Mouse (Mus musculus) limb, embryonic 12.5 days (tissue): ENCODE results near the gene Gemin8. TPM values are rescaled to one million over a fixed set of nuclear protein-coding genes. Genes with fewer than 3 reads are reported as not detected.

Experiments
- ATAC-seq: fragments of 200-750 bp; cut with Nextera tagmentation; 2 replicates; pipeline ENCODE4 v1.8.0; 2017; ENCODE audit warnings: low read depth, moderate TSS enrichment; ENCODE audit not compliant: insufficient number of reproducible peaks, insufficient read depth, low FRiP score, low TSS enrichment
- H3K27ac ChIP-seq: fragments of 300-500 bp; sonication (generic); 2 replicates; pipeline ENCODE4 v1.5.1; 2016; ENCODE audit warnings: mild to moderate bottlenecking, moderate library complexity
- H3K27me3 ChIP-seq: fragments of 300-500 bp; sonication (generic); 2 replicates; pipeline ENCODE4 v1.6.1; 2016; ENCODE audit warnings: mild to moderate bottlenecking, moderate library complexity
- H3K36me3 ChIP-seq: fragments of 300-500 bp; sonication (generic); 2 replicates; pipeline ENCODE4 v1.6.1; 2016; ENCODE audit warnings: mild to moderate bottlenecking, moderate library complexity
- H3K4me1 ChIP-seq: fragments of 300-500 bp; sonication (generic); replicated peaks from 2 replicates; pipeline ENCODE4 v1.6.1; 2016
- H3K4me2 ChIP-seq: fragments of 300-500 bp; sonication (generic); 2 replicates; pipeline ENCODE4 v1.6.1; 2016; ENCODE audit warnings: mild to moderate bottlenecking, moderate library complexity
- H3K4me3 ChIP-seq: fragments of 300-500 bp; sonication (generic); replicated peaks from 2 replicates; pipeline ENCODE4 v1.5.1; 2016; ENCODE audit warnings: mild to moderate bottlenecking
- H3K9ac ChIP-seq: fragments of 300-500 bp; sonication (generic); replicated peaks from 2 replicates; pipeline ENCODE4 v1.6.1; 2016; ENCODE audit warnings: mild to moderate bottlenecking, moderate library complexity
- H3K9me3 ChIP-seq: fragments of 300-500 bp; sonication (generic); 2 replicates; pipeline ENCODE4 v1.6.1; 2016; ENCODE audit warnings: mild to moderate bottlenecking, moderate library complexity
- WGBS: fragments of 180-500 bp; shearing (Covaris S2); methylation state at CpG from one replicate; pipeline ENCODE4 v1.1.7; 2016; 5-methylcytosine and 5-hydroxymethylcytosine counted together
- polyA plus RNA-seq: library from polyadenylated mRNA; unstranded; fragments of >200 nt; fragmentation: Nextera tagmentation; extraction: Ambion mirVana; gene quantifications from 2 replicates; pipeline ENCODE4 v1.2.1, GENCODE M21; 2016

Gene Gemin8
- polyA plus RNA-seq = 11.1 and 11.6 TPM in 2 replicates

DNA sequence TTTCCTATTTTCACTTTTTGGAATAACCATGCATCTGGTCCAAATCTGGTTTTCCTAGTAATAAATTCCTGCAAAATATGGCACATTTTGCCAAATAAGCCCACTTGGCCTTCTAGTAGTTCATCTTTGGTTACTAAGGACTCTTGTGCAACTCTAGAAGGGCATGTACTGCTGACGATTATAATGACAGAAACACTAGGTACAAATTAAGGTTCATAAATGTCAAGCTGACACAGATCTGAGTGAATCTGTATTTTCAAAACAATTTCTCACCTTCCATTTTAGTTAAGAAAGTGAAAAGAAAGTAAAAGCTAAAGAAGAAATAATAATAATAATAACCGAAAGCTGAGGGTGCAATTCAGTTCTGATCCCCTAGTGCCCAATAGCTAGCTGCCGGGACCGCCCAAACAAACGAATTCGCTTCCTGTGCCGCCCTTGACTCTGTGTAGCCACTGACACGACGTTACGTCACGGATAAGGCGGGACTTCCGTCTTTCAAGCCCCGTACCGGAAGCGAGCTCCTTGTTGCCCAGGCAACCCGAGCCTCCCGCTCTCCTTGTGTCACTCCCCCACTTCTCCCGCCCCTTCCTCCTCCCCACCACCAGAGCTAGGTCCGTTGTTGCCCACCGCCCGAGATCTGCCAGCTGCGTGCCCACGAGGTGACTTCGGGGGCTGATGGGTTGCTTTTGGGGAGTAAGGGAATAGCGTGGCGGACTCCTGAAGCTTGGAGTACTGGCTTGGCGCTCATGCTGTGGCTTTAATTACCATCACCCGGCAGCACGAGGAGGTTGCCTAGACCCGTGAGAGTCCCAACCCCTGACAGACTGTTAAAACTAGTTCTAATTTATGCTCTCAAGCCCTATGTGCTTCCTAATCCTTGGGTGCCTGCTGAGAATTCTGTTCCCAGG, at the start of gene Gemin8:
TSS of gene Gemin8 (plus strand) at position 563 of the 908 bp plus-strand sequence.
- H3K9ac ChIP-seq = peak within 1 kb of the TSS; percentile 55
- H3K4me3 ChIP-seq = peak within 1 kb of the TSS; percentile 50
- no peaks in the 10 kb centered on the region for H3K4me1 ChIP-seq
- peak within 1 kb of the TSS; percentile 70; the same call in 1 of the 2 replicates for H3K27ac ChIP-seq
- ATAC-seq = peak; percentile 99
- no peaks in the 10 kb centered on the region for H3K36me3 ChIP-seq
- H3K27me3 ChIP-seq = peaks cover 17% of the 10 kb centered on the region
- WGBS = 22% methylated on average over 31 of the region's 31 CpGs
- peak within 1 kb of the TSS; percentile 54 for H3K4me2 ChIP-seq
- H3K9me3 ChIP-seq = no peaks in the 10 kb centered on the region

DNA sequence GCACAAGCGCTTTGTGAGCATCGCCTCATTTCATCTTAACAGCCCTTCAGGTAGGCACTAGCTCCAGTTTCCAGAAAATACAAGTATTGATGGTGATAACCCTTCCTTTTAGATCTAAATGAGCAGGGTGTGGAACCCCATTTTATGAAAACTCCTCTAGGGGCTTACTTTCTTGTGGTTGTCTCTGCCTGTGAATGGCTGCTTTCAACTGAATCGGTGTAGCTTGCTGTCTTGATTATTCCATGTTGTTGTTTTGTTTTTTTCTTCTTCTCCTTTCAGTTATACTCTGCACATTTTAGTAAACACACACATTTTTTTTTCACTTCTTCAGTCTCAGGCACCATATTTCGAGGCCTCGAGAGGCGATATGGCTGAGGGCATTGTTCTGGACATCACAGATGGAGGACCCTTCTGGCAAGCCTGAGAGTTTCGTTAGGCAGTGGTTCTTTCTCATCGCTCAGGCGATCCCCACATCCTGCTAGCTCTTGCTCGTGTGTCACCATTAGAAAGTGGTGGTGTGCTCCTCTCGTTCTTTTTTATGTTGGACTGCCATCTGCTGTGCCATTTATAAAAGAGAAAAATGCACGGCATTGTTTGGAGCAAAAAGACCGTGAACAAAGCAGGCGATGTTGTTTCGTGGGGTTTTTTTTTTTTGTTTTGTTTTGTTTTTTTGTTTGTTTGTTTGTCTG, 23.0 kb upstream of the Gemin8 start:
- Histone ChIP-seq H3K27ac (no peak overlapping the region), H3K36me3 (no peaks in the 10 kb centered on the region), H3K9ac (no peak overlapping the region), H3K27me3 (peaks cover 23% of the 10 kb centered on the region), H3K9me3 (no peaks in the 10 kb centered on the region), H3K4me2 (no peak overlapping the region), H3K4me3 (no peak overlapping the region), H3K4me1 (no peaks in the 10 kb centered on the region)
- WGBS = 82% methylated on average over 15 of the region's 15 CpGs
- ATAC-seq = no peak

DNA sequence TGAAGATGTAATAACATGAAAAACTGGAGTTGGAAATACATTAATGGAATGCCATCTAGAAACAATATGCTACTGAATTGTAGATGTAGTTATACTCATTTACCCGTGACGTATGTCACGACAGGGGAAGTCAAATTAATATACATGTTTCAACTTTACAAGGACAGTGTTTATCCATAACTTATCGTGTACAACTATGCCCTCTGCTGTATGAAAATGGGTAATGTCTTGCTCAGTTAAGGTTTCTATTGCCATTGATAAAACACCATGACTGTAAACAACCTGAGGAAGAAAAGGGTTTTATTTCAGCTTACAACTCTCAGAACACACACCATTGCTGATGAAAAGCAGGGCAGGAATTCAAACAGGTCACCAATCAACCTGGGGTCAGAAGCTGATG, 7.5 kb upstream of the Gemin8 start:
- Histone ChIP-seq H3K4me2 (no peak overlapping the region), H3K9me3 (no peaks in the 10 kb centered on the region), H3K27me3 (no peaks in the 10 kb centered on the region; the same call in 1 of the 2 replicates), H3K36me3 (no peaks in the 10 kb centered on the region), H3K9ac (no peak overlapping the region), H3K4me3 (no peak overlapping the region), H3K27ac (no peak overlapping the region), H3K4me1 (no peaks in the 10 kb centered on the region)
- 54% methylated on average over 4 of the region's 4 CpGs for WGBS
- ATAC-seq = no peak

DNA sequence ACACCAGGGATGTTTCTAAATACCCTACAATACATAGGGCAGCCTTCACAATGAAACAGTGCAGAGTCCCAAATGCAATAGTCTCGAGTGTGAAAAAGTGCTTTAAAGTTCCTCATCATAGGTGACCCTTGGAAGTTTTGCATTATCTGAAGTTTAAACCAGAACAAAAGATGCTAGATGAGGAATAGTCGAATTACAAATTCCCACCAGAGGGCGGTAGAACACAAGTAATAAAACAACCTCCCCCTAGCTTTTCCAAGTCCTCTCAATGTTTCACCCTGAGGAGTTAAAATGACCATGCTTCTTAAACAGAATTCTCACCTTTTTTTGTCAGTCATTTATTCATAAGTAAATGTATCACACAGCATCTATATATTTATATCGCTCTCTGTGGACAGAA, 2.9 kb upstream of the Gemin8 start:
- no peak overlapping the region for H3K4me2 ChIP-seq
- no peak overlapping the region for H3K9ac ChIP-seq
- no peaks in the 10 kb centered on the region for H3K36me3 ChIP-seq
- 5% methylated on average over 4 of the region's 4 CpGs for WGBS
- no peak overlapping the region for H3K27ac ChIP-seq
- H3K4me1 ChIP-seq = no peaks in the 10 kb centered on the region
- no peak for ATAC-seq
- no peaks in the 10 kb centered on the region for H3K9me3 ChIP-seq
- no peak overlapping the region for H3K4me3 ChIP-seq
- H3K27me3 ChIP-seq = peaks cover 9% of the 10 kb centered on the region

DNA sequence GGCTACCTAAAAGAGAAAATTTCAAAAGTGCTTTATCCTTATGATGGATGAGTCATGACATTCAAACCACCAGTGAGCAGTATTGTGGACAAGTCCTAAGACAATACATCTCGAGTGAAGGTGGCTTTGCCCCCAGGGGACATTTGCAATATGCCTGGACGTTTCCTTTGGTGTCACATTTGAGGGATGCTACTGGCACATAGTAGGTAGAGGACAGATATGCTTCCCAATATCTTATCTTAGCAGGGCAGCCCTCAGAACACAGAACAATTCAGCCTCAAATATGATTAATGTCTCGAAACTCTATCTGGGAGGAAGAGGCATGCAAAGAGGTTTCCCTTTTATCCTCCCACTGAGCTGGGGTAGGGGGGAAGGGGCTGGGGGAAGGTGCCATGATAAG, 2.3 kb upstream of the Gemin8 start:
- H3K9ac ChIP-seq = no peak overlapping the region
- H3K4me1 ChIP-seq = no peaks in the 10 kb centered on the region
- no peak overlapping the region for H3K4me2 ChIP-seq
- H3K27me3 ChIP-seq = peaks cover 9% of the 10 kb centered on the region
- WGBS = 53% methylated on average over 3 of the region's 3 CpGs
- no peak overlapping the region for H3K4me3 ChIP-seq
- H3K9me3 ChIP-seq = no peaks in the 10 kb centered on the region
- no peaks in the 10 kb centered on the region for H3K36me3 ChIP-seq
- ATAC-seq = no peak
- no peak overlapping the region for H3K27ac ChIP-seq

DNA sequence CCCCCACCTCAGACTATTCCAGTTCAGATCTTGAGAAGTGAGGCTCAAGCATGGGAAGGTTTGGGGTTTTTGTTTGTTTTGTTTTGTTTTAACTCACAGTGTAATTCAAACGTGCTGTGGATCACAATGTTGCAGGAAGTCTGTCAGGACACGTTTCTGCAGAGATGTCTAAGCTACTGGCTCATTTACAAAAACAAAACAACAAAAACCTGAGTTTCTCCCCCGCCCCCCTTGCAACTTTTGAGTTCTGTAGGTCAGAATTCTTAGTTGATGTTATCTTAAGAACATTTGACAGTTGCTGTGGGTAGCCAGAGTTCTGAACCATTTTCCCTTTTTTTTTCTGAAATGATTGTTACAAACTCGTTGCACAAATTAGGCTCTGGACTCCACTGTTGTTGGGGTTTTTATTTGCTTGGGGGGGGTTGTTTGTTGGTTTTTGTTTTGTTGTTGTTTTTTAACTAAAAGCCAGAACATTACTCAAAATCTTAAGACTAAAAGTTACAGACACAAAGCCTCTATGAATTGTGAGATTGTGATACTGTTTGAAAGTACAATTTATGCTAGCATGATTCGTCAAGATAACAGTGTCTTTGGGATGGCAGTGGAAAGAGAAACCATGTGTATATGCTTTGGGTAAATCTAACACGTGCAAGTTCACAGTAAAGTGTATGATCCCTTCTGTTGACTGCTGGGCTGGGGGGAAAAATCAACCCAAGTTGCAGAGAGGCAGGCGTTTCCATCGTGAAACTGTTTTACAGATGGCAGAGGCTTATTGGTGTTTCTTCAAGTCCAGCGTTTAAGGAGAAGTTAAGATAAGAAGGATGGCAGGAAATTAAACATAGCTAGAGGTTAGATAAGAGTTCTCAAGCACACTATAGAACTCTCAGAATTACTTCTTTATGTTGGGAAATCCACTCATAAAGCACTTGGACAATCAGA, 815 bp downstream of the Gemin8 start:
- Histone ChIP-seq H3K4me1 (no peaks in the 10 kb centered on the region), H3K9ac (peak overlapping the region; percentile 55), H3K9me3 (no peaks in the 10 kb centered on the region), H3K4me2 (peak overlapping the region; percentile 54), H3K4me3 (peak overlapping the region; percentile 50), H3K27ac (peak overlapping the region; percentile 70; the same call in 1 of the 2 replicates), H3K36me3 (no peaks in the 10 kb centered on the region), H3K27me3 (peaks cover 17% of the 10 kb centered on the region)
- ATAC-seq = no peak
- 27% methylated on average over 9 of the region's 9 CpGs for WGBS

DNA sequence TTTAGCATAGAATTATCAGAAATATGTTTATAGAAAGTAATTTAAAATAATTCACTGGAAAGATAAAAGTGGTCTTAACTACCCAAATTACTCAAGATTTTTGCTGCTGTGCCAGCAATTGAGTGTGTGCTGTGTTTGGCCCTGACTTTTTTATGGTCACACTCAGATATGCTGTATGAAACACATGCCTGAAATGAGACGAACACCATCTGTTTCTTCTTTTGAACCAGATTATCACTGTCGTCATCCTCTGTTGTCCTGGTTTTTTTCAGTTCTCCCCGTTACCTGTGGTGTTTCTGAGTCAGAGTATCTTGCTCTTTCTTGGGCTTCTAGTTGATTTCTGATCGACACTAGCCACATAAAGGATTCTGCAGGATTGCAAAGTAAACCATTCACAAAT, 1.8 kb downstream of the Gemin8 start:
- Histone ChIP-seq H3K27ac (no peak overlapping the region), H3K9ac (no peak overlapping the region), H3K36me3 (no peaks in the 10 kb centered on the region), H3K4me2 (no peak overlapping the region), H3K4me3 (no peak overlapping the region), H3K27me3 (peaks cover 17% of the 10 kb centered on the region), H3K4me1 (no peaks in the 10 kb centered on the region), H3K9me3 (no peaks in the 10 kb centered on the region)
- WGBS = 49% methylated on average over 4 of the region's 4 CpGs
- ATAC-seq = no peak

DNA sequence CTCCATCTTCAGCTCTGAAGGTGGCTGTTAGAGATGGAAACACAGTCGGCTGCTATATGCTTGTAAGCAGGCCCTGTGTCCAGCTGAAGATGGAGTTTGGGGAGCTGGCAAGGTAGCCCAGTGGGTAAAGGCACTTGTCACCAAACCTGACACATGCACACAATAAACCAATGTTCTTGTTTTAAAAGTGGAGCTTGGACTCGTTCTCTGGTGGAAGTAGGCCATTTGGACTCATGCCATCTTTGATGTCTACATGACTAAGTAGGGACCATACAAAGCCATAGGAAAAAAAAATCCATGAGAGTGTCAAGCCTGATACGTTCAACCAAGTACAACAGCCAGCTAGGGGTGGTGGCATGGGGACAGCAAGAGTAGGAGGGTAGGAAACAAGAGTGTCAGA, 2.4 kb downstream of the Gemin8 start:
- Histone ChIP-seq H3K4me2 (no peak overlapping the region), H3K36me3 (no peaks in the 10 kb centered on the region), H3K4me3 (no peak overlapping the region), H3K27ac (no peak overlapping the region), H3K4me1 (no peaks in the 10 kb centered on the region), H3K27me3 (peaks cover 17% of the 10 kb centered on the region), H3K9ac (no peak overlapping the region), H3K9me3 (no peaks in the 10 kb centered on the region)
- no peak for ATAC-seq
- 73% methylated on average over 3 of the region's 3 CpGs for WGBS

DNA sequence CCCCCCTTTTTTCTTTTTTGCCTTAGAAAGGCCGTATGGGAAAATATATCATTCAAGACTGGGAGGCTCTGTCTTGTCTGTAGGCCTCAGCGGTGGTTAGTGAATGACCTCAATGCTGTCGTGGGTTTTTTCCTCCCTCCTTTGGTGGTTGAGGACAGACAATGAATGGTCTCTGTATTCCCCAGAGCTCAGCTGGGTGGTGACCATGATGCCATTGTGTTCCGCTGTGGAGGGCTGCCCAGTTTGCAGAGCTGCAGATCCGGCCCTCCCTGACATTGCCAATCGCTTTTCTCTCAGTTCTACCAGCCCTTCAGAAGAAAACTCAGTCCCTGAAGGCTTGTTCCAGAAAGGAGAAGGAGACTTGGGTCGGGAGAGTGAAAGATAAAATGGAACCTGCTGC, 3.5 kb downstream of the Gemin8 start:
- Histone ChIP-seq H3K36me3 (no peaks in the 10 kb centered on the region), H3K27me3 (peaks cover 17% of the 10 kb centered on the region), H3K9ac (no peak overlapping the region), H3K9me3 (no peaks in the 10 kb centered on the region), H3K4me2 (no peak overlapping the region), H3K4me3 (no peak overlapping the region), H3K4me1 (no peaks in the 10 kb centered on the region), H3K27ac (no peak overlapping the region)
- 79% methylated on average over 7 of the region's 7 CpGs for WGBS
- ATAC-seq = no peak

DNA sequence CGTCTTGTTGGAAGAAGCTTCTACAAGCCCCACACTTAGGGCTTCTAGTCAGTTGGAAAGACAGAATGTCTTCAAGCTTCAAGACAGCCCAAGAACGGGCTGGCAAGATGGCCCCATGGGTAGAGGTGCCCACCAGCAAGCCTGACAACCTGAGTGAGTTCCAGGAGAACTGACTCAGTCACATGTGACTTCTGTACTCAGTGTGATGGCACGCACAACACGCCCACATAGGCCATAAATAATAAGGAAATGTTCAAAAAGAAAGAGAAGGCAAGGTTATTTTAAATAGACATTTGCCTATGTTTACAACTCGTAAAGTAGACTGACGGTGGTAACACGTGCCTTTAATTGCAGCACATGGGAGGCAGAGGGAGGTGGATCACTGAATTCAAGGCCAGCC, 7.7 kb downstream of the Gemin8 start:
- no peaks in the 10 kb centered on the region for H3K4me1 ChIP-seq
- H3K9me3 ChIP-seq = no peaks in the 10 kb centered on the region
- H3K9ac ChIP-seq = no peak overlapping the region
- H3K27me3 ChIP-seq = peaks cover 11% of the 10 kb centered on the region; the same call in 1 of the 2 replicates
- 79% methylated on average over 7 of the region's 7 CpGs for WGBS
- no peak overlapping the region for H3K27ac ChIP-seq
- H3K4me3 ChIP-seq = no peak overlapping the region
- no peak overlapping the region for H3K4me2 ChIP-seq
- no peak for ATAC-seq
- H3K36me3 ChIP-seq = no peaks in the 10 kb centered on the region

DNA sequence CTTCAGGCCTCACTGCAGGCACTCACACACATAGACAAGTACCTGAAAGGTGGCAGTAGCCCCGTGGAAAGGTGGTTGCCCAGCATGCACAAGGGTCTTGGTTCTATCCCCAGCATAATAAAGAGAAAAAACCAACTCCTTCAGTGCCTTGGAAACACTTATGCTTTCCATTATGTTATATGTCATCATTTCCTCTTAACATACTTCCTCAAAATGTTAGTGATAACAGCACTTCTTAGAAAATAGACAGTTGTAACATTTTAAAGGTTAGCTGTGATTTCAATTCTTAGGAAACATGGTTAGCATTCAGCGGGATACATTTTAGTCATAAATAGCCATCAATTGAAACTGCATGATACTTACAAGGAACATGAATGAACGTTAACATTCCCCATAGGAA, 12.8 kb downstream of the Gemin8 start:
- Histone ChIP-seq H3K36me3 (no peaks in the 10 kb centered on the region), H3K4me3 (no peak overlapping the region), H3K4me1 (no peaks in the 10 kb centered on the region), H3K27ac (no peak overlapping the region), H3K27me3 (peaks cover 7% of the 10 kb centered on the region), H3K9ac (no peak overlapping the region), H3K9me3 (no peaks in the 10 kb centered on the region), H3K4me2 (no peak overlapping the region)
- WGBS = 81% methylated on average over 3 of the region's 3 CpGs
- no peak for ATAC-seq
